Mouse (Mus musculus): ENCODE results near the gene Rpl21. TPM values are rescaled to one million over a fixed set of nuclear protein-coding genes. Genes with fewer than 3 reads are reported as not detected.
A peak's percentile ranks its signal among the peaks of the same experiment; 100 is the strongest.

The Rpl21 gene
- polyA plus RNA-seq, 1 experiment from 2014 or later: 536 TPM

DNA sequence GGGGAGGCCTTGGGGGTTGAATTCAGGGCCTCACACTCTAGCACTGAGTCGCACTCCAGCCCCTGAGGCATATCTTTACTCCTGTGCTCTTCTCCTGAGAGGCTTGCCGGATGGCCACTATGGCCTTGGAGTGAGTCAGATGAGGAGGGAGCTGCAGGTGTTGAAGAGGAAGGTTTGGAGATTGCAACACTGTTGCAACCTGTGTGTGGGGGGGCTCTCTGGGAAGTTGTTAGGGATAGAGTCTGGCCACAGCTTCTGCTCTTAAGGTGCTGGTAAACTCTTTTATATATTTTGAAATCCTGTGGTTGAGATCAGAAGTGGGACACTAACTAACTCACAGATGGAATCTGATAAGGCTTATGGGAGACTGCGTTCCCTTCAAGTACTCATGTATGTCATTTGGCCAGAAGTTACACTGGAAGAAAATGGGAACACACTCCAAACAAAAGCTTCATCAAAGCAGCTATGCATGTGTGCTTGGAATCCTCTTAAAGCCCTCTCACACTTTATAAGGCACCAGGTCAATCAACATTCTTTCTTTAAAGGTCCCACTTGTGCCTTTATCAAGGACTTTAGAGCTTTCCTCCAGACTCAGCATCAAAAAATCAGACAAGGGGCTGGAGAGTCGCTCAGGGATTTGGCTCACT, 16.4 kb downstream of the Rpl21 start:
- Histone ChIP-seq H3K4me1 (replicated peaks) (peaks cover 20% of the 10 kb centered on the region), H3K9me3 (no peaks in the 10 kb centered on the region), H3K4me2 (no peak overlapping the region), H3K27ac (no peak overlapping the region), H3K27me3 (no peaks in the 10 kb centered on the region), H3K36me3 (0 out of 2 replicates have a peak, but pooled peaks cover 4% of the 10 kb centered on the region), H3K9ac (replicated peaks) (no peak overlapping the region), H3K4me3 (replicated peaks) (no peak overlapping the region)
- ATAC-seq (ENCODE audit: insufficient number of reproducible peaks, insufficient read depth, low FRiP score, low TSS enrichment, low read depth): no peak
- 88% methylated on average over 4 of the region's 4 CpGs for WGBS

DNA sequence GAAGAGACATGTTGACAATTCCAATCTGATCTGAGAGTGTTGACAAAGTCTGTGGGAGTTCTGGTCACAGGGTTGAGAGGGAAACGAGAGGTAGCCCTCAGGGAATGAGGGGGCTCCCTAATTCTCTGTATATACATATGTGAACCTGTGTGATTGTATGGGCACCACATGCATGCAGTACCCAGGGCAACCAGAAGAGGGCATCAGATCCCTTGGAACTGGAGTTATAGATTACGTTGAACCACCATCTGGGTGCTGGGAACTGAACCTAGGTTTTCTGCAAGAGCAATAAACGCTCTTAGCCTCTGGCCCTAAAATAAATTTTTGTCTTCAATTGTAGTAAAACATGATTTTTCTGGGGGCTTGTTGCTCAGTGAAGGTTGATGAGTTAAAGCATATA, 23.4 kb downstream of the Rpl21 start:
- Histone ChIP-seq H3K4me1 (replicated peaks) (no peaks in the 10 kb centered on the region), H3K4me2 (no peak overlapping the region)

DNA sequence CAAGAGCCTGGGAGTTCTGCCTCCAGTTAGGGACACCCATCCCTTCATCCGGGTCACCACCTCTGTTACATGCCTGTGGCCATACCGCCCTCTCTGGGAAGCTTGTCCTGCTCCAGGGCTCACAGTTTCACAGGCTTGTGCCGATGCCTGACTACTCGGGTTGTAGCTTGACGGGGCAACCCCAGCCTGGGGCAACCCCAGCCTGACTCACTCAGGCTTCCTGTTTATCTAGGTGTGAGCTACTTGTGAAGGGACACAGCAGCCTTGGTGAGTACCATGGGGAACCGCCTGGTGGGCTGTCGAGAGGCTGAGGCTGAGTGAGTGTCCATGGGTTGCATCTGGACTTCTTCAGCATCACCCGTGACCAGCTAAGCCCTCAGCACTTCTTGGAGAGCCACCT, 24.9 kb downstream of the Rpl21 start:
- Histone ChIP-seq H3K9me3 (peaks cover 5% of the 10 kb centered on the region; the same call in 1 of the 2 replicates), H3K4me1 (replicated peaks) (no peaks in the 10 kb centered on the region), H3K4me3 (replicated peaks) (no peak overlapping the region), H3K27me3 (no peaks in the 10 kb centered on the region), H3K27ac (no peak overlapping the region), H3K4me2 (no peak overlapping the region), H3K36me3 (no peaks in the 10 kb centered on the region), H3K9ac (replicated peaks) (no peak overlapping the region)
- ATAC-seq (ENCODE audit: insufficient number of reproducible peaks, insufficient read depth, low FRiP score, low TSS enrichment, low read depth): no peak
- 83% methylated on average over 8 of the region's 8 CpGs for WGBS

More for the DNA sequence above, 23.4 kb downstream of the Rpl21 start:
- H3K27me3 ChIP-seq: no peaks in the 10 kb centered on the region
- H3K9me3 ChIP-seq: peaks cover 5% of the 10 kb centered on the region; the same call in 1 of the 2 replicates
- WGBS: 91% methylated on average over 3 of the region's 3 CpGs
- H3K4me3 ChIP-seq (replicated peaks): no peak overlapping the region
- ATAC-seq (ENCODE audit: insufficient number of reproducible peaks, insufficient read depth, low FRiP score, low TSS enrichment, low read depth): no peak
- H3K9ac ChIP-seq (replicated peaks): no peak overlapping the region
- no peak overlapping the region for H3K27ac ChIP-seq
- no peaks in the 10 kb centered on the region for H3K36me3 ChIP-seq

GRCm38 (mm10) chr5:146858772-146859171, 26.1 kb downstream of the Rpl21 start:
- Histone ChIP-seq H3K4me1 (replicated peaks) (no peaks in the 10 kb centered on the region), H3K27me3 (no peaks in the 10 kb centered on the region), H3K27ac (no peak overlapping the region), H3K9me3 (peaks cover 5% of the 10 kb centered on the region; the same call in 1 of the 2 replicates), H3K36me3 (no peaks in the 10 kb centered on the region), H3K4me2 (no peak overlapping the region), H3K4me3 (replicated peaks) (no peak overlapping the region), H3K9ac (replicated peaks) (no peak overlapping the region)
- 95% methylated on average over 9 of the region's 9 CpGs for WGBS
- ATAC-seq (ENCODE audit: insufficient number of reproducible peaks, insufficient read depth, low FRiP score, low TSS enrichment, low read depth): no peak

DNA sequence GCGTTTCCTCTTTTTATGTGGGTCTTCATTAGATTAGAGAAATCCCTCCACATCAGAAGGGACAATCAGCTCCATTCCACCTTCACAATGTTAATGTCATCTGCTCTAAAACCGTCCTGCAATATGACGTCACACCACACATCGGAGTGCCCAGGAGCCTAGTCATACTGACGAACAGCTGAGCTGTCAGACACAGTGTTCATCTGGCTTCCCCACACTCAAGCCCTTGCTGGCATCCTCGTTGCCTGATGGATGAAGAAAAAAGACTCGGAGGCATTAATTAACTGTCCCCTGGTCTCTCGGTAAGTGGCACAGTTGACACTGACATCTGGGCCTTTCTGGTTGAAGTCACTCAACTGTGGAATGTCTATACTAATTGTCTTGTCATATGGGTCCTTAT, 26.6 kb downstream of the Rpl21 start:
- 79% methylated on average over 8 of the region's 8 CpGs for WGBS
- no peak overlapping the region for H3K27ac ChIP-seq
- no peak overlapping the region for H3K9ac ChIP-seq (replicated peaks)
- no peaks in the 10 kb centered on the region for H3K27me3 ChIP-seq
- H3K4me2 ChIP-seq: no peak overlapping the region
- H3K9me3 ChIP-seq: peaks cover 5% of the 10 kb centered on the region; the same call in 1 of the 2 replicates
- H3K36me3 ChIP-seq: no peaks in the 10 kb centered on the region
- no peak overlapping the region for H3K4me3 ChIP-seq (replicated peaks)
- H3K4me1 ChIP-seq (replicated peaks): no peaks in the 10 kb centered on the region
- no peak for ATAC-seq (ENCODE audit: insufficient number of reproducible peaks, insufficient read depth, low FRiP score, low TSS enrichment, low read depth)

DNA sequence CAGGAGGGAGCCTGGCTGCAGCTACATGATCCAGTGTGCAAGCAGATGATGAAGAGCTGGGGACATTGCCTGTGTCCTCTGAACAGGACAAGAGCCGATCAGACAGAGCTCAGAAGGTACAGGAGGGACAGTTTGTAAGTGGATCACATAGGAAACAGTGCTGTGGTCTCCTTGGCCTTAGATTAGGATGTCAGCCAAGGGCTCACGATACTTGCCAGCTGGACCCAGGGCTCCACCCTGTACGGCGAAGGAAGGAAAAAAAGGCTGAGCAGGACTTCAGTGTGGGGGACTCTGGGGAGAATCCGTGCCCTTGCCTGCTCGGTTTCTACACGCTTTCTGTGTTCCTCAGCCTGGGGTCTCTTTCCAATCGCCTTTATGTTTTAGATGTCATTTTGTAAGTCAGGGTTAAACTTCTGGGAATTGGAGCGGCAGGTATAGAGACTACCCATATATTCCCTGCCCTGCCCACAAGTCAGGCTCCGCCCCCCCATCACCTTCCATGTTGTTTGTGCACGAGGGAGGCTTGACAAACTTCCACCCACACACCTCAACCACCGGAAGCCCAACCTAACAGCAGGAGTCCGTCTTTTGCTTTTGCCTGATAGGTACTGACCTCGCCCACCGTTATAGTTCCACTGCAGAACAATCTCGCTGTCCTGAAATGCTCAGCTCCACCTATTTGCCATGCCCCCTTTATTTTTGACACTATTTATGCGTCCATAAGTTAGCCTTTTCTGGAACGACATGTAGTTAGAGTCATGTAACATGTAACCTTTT, 27.7 kb downstream of the Rpl21 start:
- Histone ChIP-seq H3K27me3 (no peaks in the 10 kb centered on the region), H3K27ac (no peak overlapping the region), H3K36me3 (no peaks in the 10 kb centered on the region), H3K4me3 (replicated peaks) (no peak overlapping the region), H3K4me1 (replicated peaks) (no peaks in the 10 kb centered on the region), H3K9ac (replicated peaks) (no peak overlapping the region), H3K4me2 (no peak overlapping the region), H3K9me3 (peaks cover 5% of the 10 kb centered on the region; the same call in 1 of the 2 replicates)
- 79% methylated on average over 18 of the region's 18 CpGs for WGBS
- ATAC-seq (ENCODE audit: insufficient number of reproducible peaks, insufficient read depth, low FRiP score, low TSS enrichment, low read depth): no peak

GRCm38 (mm10) chr5:146861588-146861987, 28.9 kb downstream of the Rpl21 start:
- H3K27me3 ChIP-seq: no peaks in the 10 kb centered on the region
- no peak overlapping the region for H3K9ac ChIP-seq (replicated peaks)
- no peak overlapping the region for H3K27ac ChIP-seq
- ATAC-seq (ENCODE audit: insufficient number of reproducible peaks, insufficient read depth, low FRiP score, low TSS enrichment, low read depth): no peak
- WGBS: 62% methylated on average over 7 of the region's 7 CpGs
- H3K36me3 ChIP-seq: no peaks in the 10 kb centered on the region
- no peaks in the 10 kb centered on the region for H3K4me1 ChIP-seq (replicated peaks)
- H3K9me3 ChIP-seq: no peaks in the 10 kb centered on the region
- H3K4me2 ChIP-seq: no peak overlapping the region
- H3K4me3 ChIP-seq (replicated peaks): no peak overlapping the region

DNA sequence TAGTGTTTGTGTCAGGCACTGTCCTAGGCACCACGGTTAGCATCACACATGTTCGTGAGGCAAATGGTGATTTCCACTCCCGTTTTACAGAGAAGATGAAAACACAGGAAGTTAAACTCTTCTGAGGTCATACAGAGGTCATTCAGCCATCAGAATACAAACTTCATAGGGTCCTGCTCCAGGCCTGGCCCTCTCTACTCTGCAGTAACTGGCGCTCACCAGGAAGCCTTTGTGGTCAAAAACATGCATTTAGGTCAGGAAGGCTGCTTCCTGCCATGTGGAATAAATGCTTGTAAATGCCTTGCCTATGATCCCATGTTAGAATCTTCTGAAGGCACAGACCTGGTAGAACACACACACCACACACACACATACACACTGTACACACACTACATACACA, 32.8 kb downstream of the Rpl21 start:
- Histone ChIP-seq H3K27ac (no peak overlapping the region), H3K27me3 (no peaks in the 10 kb centered on the region), H3K36me3 (no peaks in the 10 kb centered on the region), H3K9me3 (no peaks in the 10 kb centered on the region), H3K9ac (replicated peaks) (no peak overlapping the region), H3K4me1 (replicated peaks) (peaks cover 5% of the 10 kb centered on the region; the same call in 1 of the 2 replicates), H3K4me2 (no peak overlapping the region), H3K4me3 (replicated peaks) (no peak overlapping the region)
- no peak for ATAC-seq (ENCODE audit: insufficient number of reproducible peaks, insufficient read depth, low FRiP score, low TSS enrichment, low read depth)
- WGBS: 60% methylated on average over 4 of the region's 4 CpGs

- Histone ChIP-seq H3K4me3 (replicated peaks) (no peak overlapping the region), H3K36me3 (no peaks in the 10 kb centered on the region), H3K9me3 (no peaks in the 10 kb centered on the region), H3K4me1 (replicated peaks) (peaks cover 5% of the 10 kb centered on the region; the same call in 1 of the 2 replicates), H3K4me2 (no peak overlapping the region), H3K9ac (replicated peaks) (no peak overlapping the region), H3K27ac (no peak overlapping the region), H3K27me3 (no peaks in the 10 kb centered on the region)
- no peak for ATAC-seq (ENCODE audit: insufficient number of reproducible peaks, insufficient read depth, low FRiP score, low TSS enrichment, low read depth)
- 89% methylated on average over 2 of the region's 2 CpGs for WGBS
Observed at GRCm38 (mm10) chr5:146866277-146866676, 33.6 kb downstream of the Rpl21 start.

DNA sequence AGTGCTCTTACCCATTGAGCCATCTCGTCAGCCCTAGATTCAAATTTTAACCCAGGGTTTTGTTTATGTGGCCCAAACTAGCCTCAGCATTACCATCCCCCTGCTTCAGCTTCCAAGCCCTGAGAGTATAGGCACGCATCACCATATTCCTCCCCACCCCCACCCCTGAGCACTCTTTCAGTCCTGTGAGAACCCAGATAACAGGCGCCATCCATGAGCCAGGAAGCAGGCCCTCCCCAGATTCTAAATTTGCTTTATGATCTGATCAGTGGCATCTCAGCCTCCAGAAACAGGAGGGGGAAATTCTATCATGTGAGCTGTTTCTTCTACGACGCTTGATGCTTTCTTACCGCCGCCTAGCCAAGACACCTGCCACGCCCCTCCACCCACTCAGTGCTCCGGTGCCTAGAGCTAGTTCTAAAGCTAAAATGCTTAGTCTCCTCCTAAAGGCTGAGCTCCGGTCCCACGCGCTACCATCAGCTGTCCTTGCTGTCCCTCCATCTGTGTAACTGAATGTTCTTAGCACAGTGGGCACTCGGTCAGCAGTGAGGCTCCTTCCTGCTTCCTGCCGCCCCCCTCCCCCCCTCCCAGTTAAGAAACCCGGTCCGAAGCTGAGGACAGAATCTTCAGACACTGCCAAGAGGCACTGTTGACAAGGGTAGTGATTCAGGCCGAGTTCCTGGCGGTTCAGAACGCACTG, 34.7 kb downstream of the Rpl21 start:
- Histone ChIP-seq H3K4me2 (peak overlapping the region; percentile 52), H3K27me3 (no peaks in the 10 kb centered on the region), H3K27ac (no peak overlapping the region), H3K4me1 (replicated peaks) (peaks cover 5% of the 10 kb centered on the region; the same call in 1 of the 2 replicates), H3K9me3 (no peaks in the 10 kb centered on the region), H3K36me3 (no peaks in the 10 kb centered on the region), H3K9ac (replicated peaks) (no peak overlapping the region), H3K4me3 (replicated peaks) (peak overlapping the region; percentile 21; the same call in 1 of the 2 replicates)
- ATAC-seq (ENCODE audit: insufficient number of reproducible peaks, insufficient read depth, low FRiP score, low TSS enrichment, low read depth): no peak
- 6% methylated on average over 19 of the region's 19 CpGs for WGBS

DNA sequence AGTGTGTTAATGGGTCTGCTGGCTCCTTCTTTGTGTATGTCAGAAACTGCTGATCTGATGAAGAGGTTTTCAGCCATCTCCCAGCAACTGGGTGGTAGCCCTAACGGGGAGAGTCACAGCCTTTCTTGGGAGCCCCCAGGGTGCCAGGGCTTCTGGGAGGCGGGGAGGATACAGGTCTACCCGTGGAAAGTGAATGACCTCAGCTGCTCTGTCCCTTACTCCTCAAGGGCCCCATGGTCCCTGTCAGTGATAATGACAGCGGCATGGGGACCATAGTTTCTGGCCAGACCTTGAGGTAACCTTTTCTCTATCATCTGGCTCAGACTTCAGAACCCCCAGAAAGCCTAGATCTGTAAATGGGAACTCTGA, 35.2 kb downstream of the Rpl21 start:
- H3K4me2 ChIP-seq: peak overlapping the region; percentile 52
- no peak overlapping the region for H3K27ac ChIP-seq
- ATAC-seq (ENCODE audit: insufficient number of reproducible peaks, insufficient read depth, low FRiP score, low TSS enrichment, low read depth): no peak
- H3K36me3 ChIP-seq: no peaks in the 10 kb centered on the region
- no peaks in the 10 kb centered on the region for H3K9me3 ChIP-seq
- H3K4me1 ChIP-seq (replicated peaks): peaks cover 5% of the 10 kb centered on the region; the same call in 1 of the 2 replicates
- H3K27me3 ChIP-seq: no peaks in the 10 kb centered on the region
- H3K9ac ChIP-seq (replicated peaks): no peak overlapping the region
- peak overlapping the region; percentile 21; the same call in 1 of the 2 replicates for H3K4me3 ChIP-seq (replicated peaks)
- 26% methylated on average over 4 of the region's 4 CpGs for WGBS
